Mouse (Mus musculus) gastrocnemius, postnatal 25 days (tissue): ENCODE measurements around the gene Fbrsl1. TPM values are rescaled to one million over a fixed set of nuclear protein-coding genes. Genes with fewer than 3 reads are reported as not detected.

ENCODE experiments used
- DNase-seq: peaks from one replicate; pipeline ENCODE4 v3.0.0; 2022
- total RNA-seq, 2 experiments: library from RNA; stranded (reverse); gene quantifications; 1 replicate in 1 of 2; 2 replicates in 1 of 2; pipeline ENCODE4 v1.2.3; 2021

Fbrsl1 gene
- total RNA-seq, 2 experiments from 2014 or later = 23.6 to 32.1 TPM

GRCm38 (mm10) chr5:110415022-110415421 lies 33.3 kb downstream of the Fbrsl1 start:
- no peak for DNase-seq

GRCm38 (mm10) chr5:110413018-110413417 lies 35.3 kb downstream of the Fbrsl1 start:
- DNase-seq = no peak

- no peak for DNase-seq
Observed at GRCm38 (mm10) chr5:110410386-110410785, 37.9 kb downstream of the Fbrsl1 start.

GRCm38 (mm10) chr5:110408967-110409366 lies 39.3 kb downstream of the Fbrsl1 start:
- DNase-seq = no peak

- no peak for DNase-seq
Observed at GRCm38 (mm10) chr5:110406065-110406714, 42.1 kb downstream of the Fbrsl1 start.

GRCm38 (mm10) chr5:110403931-110404330 lies 44.4 kb downstream of the Fbrsl1 start:
- no peak for DNase-seq

GRCm38 (mm10) chr5:110402557-110402956 lies 45.7 kb downstream of the Fbrsl1 start:
- no peak for DNase-seq

GRCm38 (mm10) chr5:110401101-110401500 lies 47.2 kb downstream of the Fbrsl1 start:
- no peak for DNase-seq

- DNase-seq = no peak
Observed at GRCm38 (mm10) chr5:110395006-110395661, 53.2 kb downstream of the Fbrsl1 start.

- no peak for DNase-seq
Observed at GRCm38 (mm10) chr5:110392727-110393126, 55.6 kb downstream of the Fbrsl1 start.

GRCm38 (mm10) chr5:110390631-110391030 lies 57.7 kb downstream of the Fbrsl1 start:
- no peak for DNase-seq

GRCm38 (mm10) chr5:110387332-110387731 lies 61.0 kb downstream of the Fbrsl1 start:
- no peak for DNase-seq

GRCm38 (mm10) chr5:110386371-110387330 lies 61.7 kb downstream of the Fbrsl1 start:
- peak; percentile 64 for DNase-seq

GRCm38 (mm10) chr5:110385263-110385662 lies 63.0 kb downstream of the Fbrsl1 start:
- DNase-seq = no peak

- DNase-seq = no peak
Observed at GRCm38 (mm10) chr5:110384491-110384890, 63.8 kb downstream of the Fbrsl1 start.

- no peak for DNase-seq
Observed at GRCm38 (mm10) chr5:110379823-110380222, 68.5 kb downstream of the Fbrsl1 start.

GRCm38 (mm10) chr5:110379086-110379485 lies 69.2 kb downstream of the Fbrsl1 start:
- no peak for DNase-seq

GRCm38 (mm10) chr5:110378181-110378583 lies 70.1 kb downstream of the Fbrsl1 start:
- no peak for DNase-seq

- peak; percentile 34 for DNase-seq
Observed at GRCm38 (mm10) chr5:110376802-110377433, 71.4 kb downstream of the Fbrsl1 start.

GRCm38 (mm10) chr5:110363822-110364545 lies 84.3 kb downstream of the Fbrsl1 start:
- no peak for DNase-seq

- DNase-seq = peak; percentile 80
Observed at GRCm38 (mm10) chr5:110363179-110363821, 85.0 kb downstream of the Fbrsl1 start.
